Mouse (Mus musculus) gastrocnemius, postnatal 36 days (tissue): ENCODE results near the gene Mta2. TPM values are rescaled to one million over a fixed set of nuclear protein-coding genes. Genes with fewer than 3 reads are reported as not detected.
"Not testable (repeated sequence)": the region's sequence is repeated elsewhere in the genome, so short reads cannot be mapped to it uniquely, and the experiment has no call there.

Experiments used
- DNase-seq, 2 experiments: peaks; one replicate each; pipeline ENCODE4 v3.0.0; 2022
- intact Hi-C: fragments of 180-260 bp; cut with DNase I; formaldehyde crosslinking; loops from one replicate; pipeline ENCODE4 v1.15.1; 2025
- total RNA-seq, 2 experiments: library from RNA; stranded (reverse); gene quantifications; 2 replicates each; pipeline ENCODE4 v1.2.3; 2021

Mta2 gene
- total RNA-seq, 2 experiments from 2014 or later, result 19.4 to 24.1 TPM

DNA sequence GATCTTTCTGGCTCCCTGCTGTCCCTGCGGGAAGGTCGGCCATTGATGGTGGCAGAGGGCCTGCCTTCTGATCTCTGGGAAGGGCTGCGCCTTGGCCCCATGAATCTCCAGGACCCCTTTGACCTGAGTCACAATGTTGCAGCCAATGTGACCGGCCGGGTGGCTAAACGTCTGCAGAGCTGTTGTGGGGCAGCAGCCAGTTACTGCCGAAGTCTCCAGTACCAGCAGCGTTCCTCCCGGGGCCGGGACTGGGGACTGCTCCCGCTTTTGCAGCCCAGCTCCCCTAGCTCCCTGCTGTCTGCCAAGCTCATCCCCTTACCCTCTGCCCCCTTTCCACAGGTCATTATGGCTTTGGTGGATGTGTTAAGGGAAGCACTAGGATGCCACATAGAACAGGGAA lies 23.4 kb downstream of the Mta2 start:
- DNase-seq, result no peak
- intact Hi-C loops, result no loop called here

DNA sequence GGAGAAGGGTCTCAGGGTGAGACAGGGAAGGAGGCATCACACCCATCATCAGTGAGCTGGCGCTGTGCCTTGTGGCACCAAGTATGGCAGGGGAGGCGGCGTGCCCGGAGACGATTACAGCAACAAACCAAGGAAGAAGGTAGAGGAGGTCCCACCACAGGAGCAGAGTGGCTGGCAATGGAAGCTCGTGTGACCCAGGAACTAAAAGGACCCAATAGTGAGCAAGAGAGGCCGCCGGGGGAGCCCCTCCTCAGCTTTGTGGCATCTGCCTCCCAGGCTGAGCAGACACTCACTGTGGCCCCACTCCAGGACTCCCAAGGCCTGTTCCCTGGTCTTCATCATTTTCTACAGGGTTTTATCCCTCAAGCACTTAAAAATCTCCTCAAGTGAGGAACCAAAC lies 24.1 kb downstream of the Mta2 start:
- intact Hi-C loops, result no loop called here
- peak in 1 of 2 experiments; percentile 38 for DNase-seq

DNA sequence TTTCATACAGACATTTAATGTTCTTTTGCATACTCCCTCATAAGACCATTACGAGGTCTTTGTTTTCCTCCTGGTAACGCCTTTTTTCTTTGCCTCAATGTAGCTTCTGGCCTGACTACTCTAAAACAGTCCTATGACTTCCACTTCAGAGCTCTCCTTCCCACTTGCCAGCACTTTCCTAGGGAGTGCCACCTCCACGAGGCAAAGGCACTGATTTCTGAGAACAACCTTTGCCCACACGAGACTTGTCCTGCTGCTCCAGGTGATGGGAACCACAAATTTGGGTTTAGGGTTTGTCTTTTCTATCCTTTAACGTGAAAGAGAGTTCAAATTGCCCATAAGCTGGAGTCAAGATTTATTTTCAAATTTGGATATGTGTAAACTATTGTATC lies 24.5 kb downstream of the Mta2 start:
- DNase-seq, result no peak
- intact Hi-C loops, result no loop called here

GRCm38 (mm10) chr19:8966590-8967372 lies 25.1 kb downstream of the Mta2 start, which contains the start of gene Eef1g:
Gene Eef1g (plus strand): TSS chr19:8967041.
- DNase-seq, result peak; percentile 96 to 98
- intact Hi-C loops, result no loop called here

DNA sequence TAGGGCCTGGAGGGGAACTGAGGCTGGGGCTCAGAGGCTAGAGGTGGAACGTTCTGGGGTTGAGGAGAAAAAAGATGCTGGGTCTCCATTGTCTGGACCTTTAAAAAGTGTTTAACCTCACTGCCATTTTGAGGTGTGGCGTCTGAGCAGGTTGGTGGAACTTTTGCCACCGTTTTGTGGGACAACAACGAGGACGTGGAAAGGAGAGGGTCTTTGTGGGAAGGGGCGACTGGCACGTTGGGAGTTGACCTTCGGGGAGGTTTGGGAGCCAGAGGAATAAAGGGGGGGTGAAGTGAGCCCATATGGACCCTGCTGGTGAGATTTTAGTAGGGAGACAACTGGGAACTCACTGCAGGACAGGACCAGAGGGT lies 25.7 kb downstream of the Mta2 start:
- intact Hi-C loops, result no loop called here
- DNase-seq, result no peak

- intact Hi-C loops, result no loop called here
- no peak for DNase-seq
Observed at GRCm38 (mm10) chr19:8967893-8968292, 26.2 kb downstream of the Mta2 start.

GRCm38 (mm10) chr19:8972491-8972890 lies 30.8 kb downstream of the Mta2 start:
- DNase-seq, intact Hi-C loops: not testable (repeated sequence)

DNA sequence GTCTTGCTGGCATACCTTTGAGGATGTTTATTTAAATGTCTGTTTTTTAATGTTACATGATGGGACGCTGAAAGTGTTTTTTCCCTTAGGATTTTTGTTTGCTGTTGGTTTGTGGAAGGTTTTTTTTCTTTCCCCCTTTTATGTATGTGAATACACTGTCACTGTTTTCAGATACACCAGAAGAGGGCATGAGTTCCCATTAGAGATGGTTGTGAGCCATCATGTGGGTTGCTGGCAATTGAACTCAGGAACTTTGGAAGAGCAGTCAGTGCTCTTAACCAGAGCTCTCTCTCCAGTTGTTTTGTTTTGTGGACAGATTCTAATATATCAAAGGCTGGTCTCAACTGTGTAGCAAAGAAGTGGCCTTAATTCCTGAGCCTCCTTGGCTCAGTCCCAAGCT lies 33.0 kb downstream of the Mta2 start:
- no peak for DNase-seq
- intact Hi-C loops, result no loop called here

- intact Hi-C loops, result no loop called here
- no peak for DNase-seq
Observed at GRCm38 (mm10) chr19:8975491-8975890, 33.8 kb downstream of the Mta2 start.

DNA sequence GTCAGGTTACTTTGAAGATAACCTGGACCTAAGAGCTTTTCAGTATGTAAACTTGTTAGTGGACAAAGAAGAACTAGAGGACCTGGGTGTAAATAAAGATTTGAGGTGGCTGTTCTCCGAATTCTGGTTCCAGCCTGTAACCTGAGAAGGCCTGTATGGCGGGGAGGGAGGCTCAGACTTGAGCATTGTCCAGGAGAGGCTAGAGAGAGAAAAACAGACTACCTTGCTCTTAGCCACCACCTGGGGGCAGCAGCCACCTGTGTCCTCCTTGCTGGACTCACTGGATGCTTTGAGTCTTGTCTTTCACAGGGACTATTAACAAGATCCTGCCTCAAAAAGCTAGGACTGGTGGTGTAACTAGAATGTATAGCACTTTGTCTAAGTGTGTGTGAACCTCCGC lies 34.9 kb downstream of the Mta2 start:
- DNase-seq, result no peak
- intact Hi-C loops, result no loop called here

DNA sequence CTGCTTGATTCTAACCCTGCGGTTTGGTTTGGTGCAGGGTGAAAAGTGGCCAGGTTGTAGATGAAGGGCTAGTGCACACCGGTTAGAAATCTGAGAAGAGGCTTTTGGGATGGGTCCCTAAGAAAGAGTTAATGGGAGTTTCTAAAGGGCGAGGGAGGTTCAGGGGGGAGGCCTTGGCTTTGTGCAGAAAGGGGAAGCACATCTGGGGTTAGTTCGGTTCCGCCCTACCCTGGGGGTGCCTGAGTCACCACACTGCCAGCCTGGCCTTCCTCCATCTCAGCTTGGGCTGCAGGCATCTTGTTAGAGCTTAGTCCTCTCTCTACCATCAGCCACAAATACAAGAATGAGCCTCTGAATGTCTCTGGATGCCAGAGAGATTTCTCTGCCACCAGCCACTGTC lies 39.1 kb downstream of the Mta2 start:
- intact Hi-C loops, result no loop called here

DNA sequence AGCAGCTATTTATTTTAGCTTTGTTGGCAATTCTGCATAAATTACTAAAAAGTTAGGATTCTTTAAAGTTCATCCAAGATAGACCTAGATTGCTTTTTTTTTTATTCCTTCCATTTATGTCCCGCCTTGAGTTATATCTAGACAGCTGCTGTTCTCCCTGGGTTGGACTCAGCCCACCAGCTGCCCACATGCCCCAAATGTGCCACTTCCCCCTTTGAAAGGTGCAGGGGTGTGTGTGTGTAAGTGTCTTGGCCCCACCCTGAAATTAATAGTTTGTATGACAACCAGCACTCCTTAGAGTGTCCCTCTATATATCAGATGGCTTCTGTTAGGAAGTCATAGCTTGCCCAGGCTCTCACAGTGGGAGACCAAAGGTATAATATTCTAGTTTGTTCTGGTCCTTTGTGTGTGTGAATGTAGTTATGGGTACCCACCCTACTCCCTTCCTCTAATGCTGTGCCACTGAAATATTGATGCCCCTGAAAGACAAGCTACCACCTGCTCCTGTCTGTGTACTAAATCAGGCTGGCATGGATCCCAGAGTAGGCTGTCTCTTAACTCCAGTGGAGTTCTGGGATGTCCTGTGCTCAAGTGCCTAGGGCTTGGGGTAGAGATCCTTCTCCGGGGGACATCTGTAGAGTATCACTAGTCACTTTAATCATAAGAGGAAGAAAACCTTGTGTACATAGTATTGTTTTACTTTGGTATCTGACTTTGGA lies 39.9 kb downstream of the Mta2 start:
- intact Hi-C loops, result no loop called here
- DNase-seq, result peak in 1 of 2 experiments; percentile 58

More for the DNA sequence above, 39.1 kb downstream of the Mta2 start:
- no peak for DNase-seq

DNA sequence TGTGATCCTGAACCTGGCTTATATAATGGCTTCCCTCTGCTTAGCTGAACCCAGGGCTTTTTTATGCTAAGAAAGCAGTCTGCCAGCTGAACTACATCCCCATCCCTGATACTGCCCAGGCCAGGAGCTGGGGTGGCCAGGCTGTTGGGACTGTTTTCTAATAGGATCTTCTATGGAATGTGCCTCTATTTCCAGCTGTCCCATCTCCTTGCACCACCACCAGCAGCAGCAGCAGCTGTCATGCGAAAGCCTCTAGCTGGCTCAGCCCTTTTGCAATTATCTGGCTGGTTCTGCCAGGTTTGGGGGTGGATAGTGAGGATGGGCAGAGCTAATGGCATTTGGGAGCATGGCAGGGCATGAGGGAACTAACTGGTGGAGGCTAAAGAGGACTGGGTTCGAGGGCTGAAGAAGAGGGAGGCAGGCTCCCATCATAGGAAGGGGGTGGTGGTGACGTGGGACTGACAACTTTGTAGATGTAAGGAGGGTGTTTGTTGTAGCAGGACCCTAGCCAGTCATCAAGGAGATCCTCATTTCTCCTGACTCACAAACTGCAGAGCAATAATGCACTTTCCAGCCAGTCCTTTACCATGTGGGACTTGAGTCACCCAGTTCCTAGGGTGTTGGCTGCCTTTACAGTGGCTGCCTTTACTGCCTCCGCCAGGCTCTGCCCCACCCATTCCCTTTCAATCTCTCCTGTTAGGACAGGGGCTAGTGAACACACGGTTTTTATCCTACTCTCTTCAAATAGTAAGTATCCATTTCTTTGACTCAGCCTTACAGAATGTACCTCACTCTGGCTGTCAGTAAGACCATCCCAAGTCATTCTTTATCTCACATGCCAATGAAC lies 40.9 kb downstream of the Mta2 start:
- intact Hi-C loops, result no loop called here
- no peak for DNase-seq

DNA sequence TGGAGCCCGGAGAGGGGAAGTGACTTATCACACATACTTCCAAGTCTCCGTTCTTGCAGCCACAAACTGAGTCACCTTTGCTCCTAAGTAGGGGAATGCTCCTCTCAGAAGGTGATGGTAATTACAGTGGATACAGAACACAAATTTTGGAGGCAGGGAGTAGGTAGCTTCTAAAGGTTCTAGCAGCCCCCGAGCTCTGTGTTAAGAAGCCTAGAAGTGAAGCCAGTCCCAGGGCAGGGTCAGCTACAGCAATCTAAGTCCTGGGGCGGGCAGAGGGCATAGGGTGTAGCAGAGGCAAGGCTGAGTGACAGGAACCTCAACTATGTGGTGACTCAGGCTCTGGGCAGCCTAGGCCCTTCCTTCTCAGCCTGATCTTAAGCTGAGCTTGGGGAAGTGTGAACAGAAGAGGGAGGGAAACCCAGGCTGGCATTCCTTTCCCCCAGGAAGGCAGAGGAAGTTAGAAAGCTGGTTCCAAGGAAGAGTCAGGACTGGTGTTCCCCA lies 41.5 kb downstream of the Mta2 start:
- DNase-seq, result peak in 1 of 2 experiments; percentile 54
- intact Hi-C loops, result no loop called here

- peak in 1 of 2 experiments; percentile 61 for DNase-seq
- intact Hi-C loops, result no loop called here
Observed at GRCm38 (mm10) chr19:8984255-8984868, 42.7 kb downstream of the Mta2 start.

- intact Hi-C loops, result no loop called here
- no peak for DNase-seq
Observed at GRCm38 (mm10) chr19:8985891-8986290, 44.2 kb downstream of the Mta2 start.

DNA sequence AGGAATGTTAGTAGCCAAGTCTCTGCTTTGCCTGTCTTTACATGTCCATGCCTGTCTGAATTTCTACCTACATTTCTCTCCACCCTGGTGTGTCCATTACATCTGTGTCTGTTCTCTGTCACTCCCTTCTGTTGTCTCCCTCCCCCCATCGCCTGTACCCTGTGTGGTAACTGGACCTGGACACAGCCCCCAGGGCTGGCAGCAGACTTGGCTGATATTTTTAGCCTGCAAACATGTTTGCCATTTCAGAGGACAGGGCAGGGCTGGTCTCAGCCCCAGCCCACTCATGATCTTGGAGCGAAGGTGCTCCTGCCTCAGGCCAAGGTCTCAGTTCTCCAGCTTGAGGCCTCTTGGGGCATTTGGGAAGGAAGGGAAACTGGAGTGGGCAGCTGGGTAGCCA lies 46.1 kb downstream of the Mta2 start:
- peak in 1 of 2 experiments; percentile 66 for DNase-seq
- intact Hi-C loops, result no loop called here

DNA sequence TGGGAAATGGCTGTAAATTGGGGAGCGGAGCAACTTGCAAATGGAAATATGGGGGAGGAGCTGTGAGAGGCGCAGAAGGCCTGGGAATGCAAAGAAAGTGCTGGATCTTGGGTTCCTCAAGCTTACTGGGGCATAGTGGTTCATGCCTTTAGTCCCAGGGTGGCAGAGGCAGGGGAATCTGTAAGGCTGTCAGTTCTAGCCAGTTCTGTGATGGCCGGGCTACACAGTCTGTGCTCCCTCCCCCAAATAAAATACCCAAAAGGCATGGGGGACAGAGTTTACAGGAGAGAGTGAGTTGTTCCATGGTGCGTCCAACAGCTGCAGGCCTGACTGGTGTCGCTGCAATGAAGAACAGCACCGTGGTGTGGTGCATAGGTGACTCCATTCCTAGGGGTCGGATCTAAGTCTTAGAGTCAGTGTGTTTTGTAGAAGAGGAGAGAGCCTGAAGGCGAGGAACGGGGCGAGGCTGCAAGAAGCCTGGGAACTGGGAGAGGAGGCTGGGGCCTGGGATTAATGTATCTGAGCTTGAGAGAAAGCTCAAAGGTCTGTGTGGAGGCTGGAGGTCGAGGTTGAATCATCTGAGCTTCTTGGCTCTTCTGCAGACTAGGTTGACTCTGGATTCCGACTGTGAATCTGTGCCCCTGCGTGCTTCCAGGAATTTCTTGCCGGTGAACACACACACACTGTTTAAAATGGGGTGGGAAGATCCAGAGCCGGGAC lies 46.8 kb downstream of the Mta2 start:
- intact Hi-C loops, result no loop called here

GRCm38 (mm10) chr19:8989066-8989566 lies 47.4 kb downstream of the Mta2 start, which contains the start of gene Ahnak:
Gene Ahnak (plus strand): TSS chr19:8989284.
- intact Hi-C loops, result no loop called here
- peak; percentile 85 to 88 for DNase-seq

More for the DNA sequence above, 46.8 kb downstream of the Mta2 start:
- peak in 1 of 2 experiments; percentile 47 for DNase-seq
